Mouse (Mus musculus): ENCODE data around the gene Stx1b. TPM values are rescaled to one million over a fixed set of nuclear protein-coding genes. Genes with fewer than 3 reads are reported as not detected.
"Not testable (repeated sequence)": the region's sequence is repeated elsewhere in the genome, so short reads cannot be mapped to it uniquely, and the experiment has no call there.

The Stx1b gene
- total RNA-seq, 2 experiments from 2014 or later = 0.90 to 1.2 TPM

- DNase-seq = peak; percentile 94
Observed at GRCm38 (mm10) chr7:127776426-127776825, 47.9 kb downstream of the Stx1b start, which contains the start of gene Setd1a. Gene Setd1a (plus strand): TSS chr7:127776670.

- DNase-seq = not testable (repeated sequence)
Observed at GRCm38 (mm10) chr7:127775837-127776236, 48.5 kb downstream of the Stx1b start.

- DNase-seq = peak; percentile 81
Observed at GRCm38 (mm10) chr7:127773664-127774384, 50.5 kb downstream of the Stx1b start.

- DNase-seq = no peak
Observed at GRCm38 (mm10) chr7:127772557-127772956, 51.8 kb downstream of the Stx1b start.

GRCm38 (mm10) chr7:127772080-127772479 lies 52.3 kb downstream of the Stx1b start:
- no peak for DNase-seq

GRCm38 (mm10) chr7:127771262-127771661 lies 53.1 kb downstream of the Stx1b start:
- no peak for DNase-seq

GRCm38 (mm10) chr7:127770039-127770905 lies 54.1 kb downstream of the Stx1b start:
- no peak for DNase-seq

GRCm38 (mm10) chr7:127769651-127770038 lies 54.7 kb downstream of the Stx1b start, which contains the start of gene Orai3:
Gene Orai3 (plus strand): TSS chr7:127769815.
- DNase-seq = peak; percentile 86

- DNase-seq = peak; percentile 96
Observed at GRCm38 (mm10) chr7:127768997-127769593, 55.3 kb downstream of the Stx1b start.

- peak; percentile 22 for DNase-seq
Observed at GRCm38 (mm10) chr7:127768346-127768996, 55.9 kb downstream of the Stx1b start.

- DNase-seq = no peak
Observed at GRCm38 (mm10) chr7:127767671-127768345, 56.5 kb downstream of the Stx1b start.

- no peak for DNase-seq
Observed at GRCm38 (mm10) chr7:127766851-127767609, 57.3 kb downstream of the Stx1b start.

GRCm38 (mm10) chr7:127765756-127766155 lies 58.6 kb downstream of the Stx1b start:
- no peak for DNase-seq

- no peak for DNase-seq
Observed at GRCm38 (mm10) chr7:127763642-127764041, 60.7 kb downstream of the Stx1b start.

- DNase-seq = peak; percentile 84
Observed at GRCm38 (mm10) chr7:127761026-127761425, 63.3 kb downstream of the Stx1b start.

GRCm38 (mm10) chr7:127760478-127760877 lies 63.9 kb downstream of the Stx1b start:
- no peak for DNase-seq

- DNase-seq = peak; percentile 14
Observed at GRCm38 (mm10) chr7:127759716-127760115, 64.6 kb downstream of the Stx1b start.
